Mouse (Mus musculus): ENCODE measurements around the gene Sobp.

Gene Sobp

DNA sequence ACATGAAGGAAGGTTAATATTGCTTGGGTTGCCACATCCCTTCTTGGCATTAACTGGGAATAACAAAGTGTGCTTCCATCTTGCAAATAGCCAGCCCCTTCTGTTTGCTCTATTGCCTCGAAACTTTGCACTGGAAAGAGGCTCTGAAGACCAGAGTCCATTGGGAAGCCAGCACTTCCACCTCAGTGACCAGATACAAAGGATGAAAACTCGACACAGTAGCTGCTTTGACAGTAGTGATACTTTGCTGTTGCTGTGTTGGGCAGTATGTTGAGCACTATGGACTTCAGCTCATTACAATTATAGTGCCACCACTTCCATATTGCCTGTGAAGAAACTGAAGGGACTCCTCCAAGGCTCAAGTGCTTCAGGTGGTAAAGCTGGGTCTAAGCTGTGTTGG is 86.9 kb downstream of the Sobp start:
- no peak for DNase-seq (ENCODE audit: low read depth, low spot score)

DNA sequence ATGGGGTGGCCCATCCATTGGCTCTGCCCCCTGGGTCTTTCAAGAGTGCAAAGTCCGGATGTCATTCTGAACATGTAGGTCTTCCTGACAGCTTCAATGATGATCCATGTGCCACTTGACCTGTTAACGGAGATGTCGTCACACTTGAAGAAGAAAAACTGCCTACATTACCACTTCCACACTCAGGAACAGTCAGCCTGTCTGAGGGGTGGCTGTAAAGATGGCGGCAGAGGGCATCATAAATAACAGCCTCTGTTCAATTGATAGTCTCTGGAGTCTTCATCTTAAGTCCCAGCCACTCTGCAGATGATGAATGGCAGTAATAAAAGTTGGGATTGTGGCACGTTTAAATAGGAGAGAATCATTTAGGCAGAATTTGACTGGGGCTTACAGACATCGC is 87.4 kb downstream of the Sobp start:
- DNase-seq (ENCODE audit: low read depth, low spot score): no peak

- DNase-seq (ENCODE audit: low read depth, low spot score): no peak
These were observed 90.3 kb downstream of the Sobp start for GRCm38 (mm10) chr10:43084087-43084366.

GRCm38 (mm10) chr10:43083288-43084086 is 90.8 kb downstream of the Sobp start:
- DNase-seq (ENCODE audit: low read depth, low spot score): no peak

DNA sequence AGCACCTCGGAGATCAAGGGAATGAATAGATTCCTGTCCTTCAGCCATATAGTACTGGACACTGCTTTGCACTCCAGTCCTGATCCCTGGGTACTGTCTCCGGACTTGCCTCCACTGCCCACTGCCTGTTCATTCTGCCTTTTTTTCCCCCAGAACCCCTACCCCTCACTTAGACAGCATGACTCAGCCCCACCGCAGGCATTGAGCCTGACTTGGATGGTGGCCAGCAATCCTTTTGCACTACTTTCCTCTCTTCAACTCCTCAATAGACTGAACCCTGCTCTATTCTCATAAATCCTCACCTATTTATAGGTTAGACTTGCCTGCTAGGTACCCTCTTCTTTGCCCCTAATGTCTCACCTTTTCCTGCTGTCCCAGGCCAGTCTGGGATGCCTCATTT is 93.0 kb downstream of the Sobp start:
- DNase-seq (ENCODE audit: low read depth, low spot score): no peak

DNA sequence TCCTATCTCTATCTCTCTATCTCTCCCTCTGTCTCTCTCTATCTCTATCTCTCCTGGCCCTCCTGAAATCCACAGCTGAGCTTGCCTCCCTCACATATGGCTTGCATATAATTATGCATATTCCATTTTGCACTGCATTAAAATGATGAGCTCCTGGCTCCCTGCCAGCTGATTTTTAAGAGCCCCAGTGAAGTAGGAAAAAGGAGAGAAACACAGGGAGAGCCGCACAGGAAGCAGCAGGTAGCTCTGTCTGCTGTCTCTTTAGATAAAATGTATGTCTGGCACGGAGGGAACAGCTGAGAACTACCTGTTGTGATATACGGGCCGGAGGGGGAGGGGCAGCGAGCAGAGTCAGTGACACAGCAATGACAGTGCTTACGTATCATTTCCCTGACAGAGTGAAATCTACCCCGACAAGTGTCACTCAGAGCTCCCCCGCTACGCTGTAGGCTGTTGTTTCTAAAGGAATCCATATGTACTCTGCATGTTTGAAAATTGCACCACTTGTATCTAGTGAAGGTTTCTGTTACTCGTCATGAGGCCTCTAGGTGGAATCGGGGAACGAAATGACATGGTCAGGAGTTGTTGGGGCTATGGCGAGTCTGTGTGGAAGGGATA is 98.7 kb downstream of the Sobp start:
- no peak for DNase-seq (ENCODE audit: low read depth, low spot score)

- no peak for DNase-seq (ENCODE audit: low read depth, low spot score)
These were observed 101.0 kb downstream of the Sobp start for GRCm38 (mm10) chr10:43073281-43073680.

DNA sequence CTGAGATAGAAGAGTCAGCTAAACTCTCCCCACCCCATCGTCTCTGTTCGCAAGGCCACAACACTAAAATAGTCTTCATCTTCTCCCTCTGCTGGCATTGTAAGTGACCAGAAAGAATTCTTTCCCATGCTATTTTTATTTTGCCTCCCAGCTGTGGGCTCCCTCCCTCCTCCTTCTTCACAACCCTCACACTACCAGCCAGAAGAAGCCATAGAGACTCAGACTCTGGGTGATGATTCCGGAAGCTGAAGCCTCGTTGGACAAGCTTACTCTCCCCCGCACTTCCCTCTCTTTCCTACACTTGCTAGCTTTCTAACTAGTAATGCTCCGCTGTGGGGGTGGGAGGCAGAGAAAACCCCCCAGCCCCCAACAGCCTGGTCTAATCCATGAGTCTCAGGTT is 103.4 kb downstream of the Sobp start:
- DNase-seq (ENCODE audit: low read depth, low spot score): peak; percentile 6

GRCm38 (mm10) chr10:43065331-43065730 is 109.0 kb downstream of the Sobp start:
- DNase-seq (ENCODE audit: low read depth, low spot score): no peak

DNA sequence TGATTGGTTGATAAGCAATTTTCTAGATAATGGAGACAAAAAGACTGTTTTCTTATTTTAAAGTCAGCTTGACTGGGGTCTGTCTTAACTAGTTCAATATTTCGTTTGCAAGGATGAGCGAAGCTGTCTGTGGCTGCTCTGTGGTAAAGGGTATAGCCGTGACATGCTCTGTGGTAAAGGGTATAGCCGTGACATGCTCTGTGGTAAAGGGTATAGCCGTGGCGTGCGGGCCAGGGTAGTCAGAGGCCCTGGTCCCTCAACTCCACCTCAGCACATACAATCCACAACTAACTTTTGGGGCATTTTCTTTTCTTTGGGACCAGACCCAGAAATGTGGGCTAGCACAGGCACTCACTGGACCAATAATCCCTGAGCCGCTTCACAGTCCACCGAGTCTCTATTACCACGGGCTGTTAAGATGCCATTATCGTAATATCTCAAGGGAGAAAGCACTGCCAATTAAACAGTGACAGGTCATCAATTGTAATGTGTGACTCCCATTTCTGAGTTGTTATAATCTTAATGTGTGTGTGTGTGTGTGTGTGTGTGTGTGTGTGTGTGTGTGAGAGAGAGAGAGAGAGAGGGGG is 112.7 kb downstream of the Sobp start:
- no peak for DNase-seq (ENCODE audit: low read depth, low spot score)

DNA sequence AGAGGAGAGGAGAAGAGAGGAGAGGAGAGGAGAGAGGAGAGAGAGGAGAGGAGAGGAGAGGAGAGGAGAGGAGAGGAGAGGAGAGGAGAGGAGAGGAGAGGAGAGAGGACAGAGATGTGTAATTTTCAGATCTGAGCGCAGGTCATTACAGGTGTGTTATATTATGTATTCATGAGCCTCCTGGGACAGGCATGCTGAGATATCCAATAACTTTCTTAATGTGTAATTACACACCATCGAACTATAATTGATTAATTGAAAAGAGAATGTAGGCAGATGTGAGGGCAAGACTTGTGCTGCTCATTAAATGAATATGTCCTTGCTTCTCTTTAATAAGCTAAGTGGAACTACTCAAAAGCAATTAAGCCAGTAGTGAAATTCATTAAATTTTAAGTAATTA is 118.9 kb downstream of the Sobp start:
- DNase-seq (ENCODE audit: low read depth, low spot score): no peak

DNA sequence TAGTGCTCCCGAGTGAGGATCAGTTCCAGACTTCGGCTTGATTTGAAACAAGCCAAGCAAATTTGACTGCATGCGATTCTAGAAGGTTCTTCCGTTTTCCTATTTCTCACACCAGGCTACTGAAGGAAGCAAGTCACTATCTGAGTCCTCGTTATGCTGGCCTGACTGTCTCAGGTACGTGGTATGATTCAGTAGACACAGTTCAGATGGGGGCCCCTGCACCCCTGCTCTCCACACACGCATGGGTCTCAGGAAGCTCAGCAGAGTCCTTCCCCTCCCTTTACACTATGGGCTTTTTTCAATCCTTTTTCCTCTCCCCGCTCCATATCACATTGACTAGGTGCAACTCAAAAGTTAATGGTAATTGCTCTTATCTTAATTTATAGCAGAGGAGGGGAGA is 119.6 kb downstream of the Sobp start:
- no peak for DNase-seq (ENCODE audit: low read depth, low spot score)

- DNase-seq (ENCODE audit: low read depth, low spot score): no peak
These were observed 120.3 kb downstream of the Sobp start for GRCm38 (mm10) chr10:43053861-43054560.

- no peak for DNase-seq (ENCODE audit: low read depth, low spot score)
These were observed 121.9 kb downstream of the Sobp start for GRCm38 (mm10) chr10:43052462-43052861.

GRCm38 (mm10) chr10:43047804-43048348 is 126.5 kb downstream of the Sobp start:
- no peak for DNase-seq (ENCODE audit: low read depth, low spot score)

GRCm38 (mm10) chr10:43043351-43044209 is 130.8 kb downstream of the Sobp start:
- DNase-seq (ENCODE audit: low read depth, low spot score): no peak

DNA sequence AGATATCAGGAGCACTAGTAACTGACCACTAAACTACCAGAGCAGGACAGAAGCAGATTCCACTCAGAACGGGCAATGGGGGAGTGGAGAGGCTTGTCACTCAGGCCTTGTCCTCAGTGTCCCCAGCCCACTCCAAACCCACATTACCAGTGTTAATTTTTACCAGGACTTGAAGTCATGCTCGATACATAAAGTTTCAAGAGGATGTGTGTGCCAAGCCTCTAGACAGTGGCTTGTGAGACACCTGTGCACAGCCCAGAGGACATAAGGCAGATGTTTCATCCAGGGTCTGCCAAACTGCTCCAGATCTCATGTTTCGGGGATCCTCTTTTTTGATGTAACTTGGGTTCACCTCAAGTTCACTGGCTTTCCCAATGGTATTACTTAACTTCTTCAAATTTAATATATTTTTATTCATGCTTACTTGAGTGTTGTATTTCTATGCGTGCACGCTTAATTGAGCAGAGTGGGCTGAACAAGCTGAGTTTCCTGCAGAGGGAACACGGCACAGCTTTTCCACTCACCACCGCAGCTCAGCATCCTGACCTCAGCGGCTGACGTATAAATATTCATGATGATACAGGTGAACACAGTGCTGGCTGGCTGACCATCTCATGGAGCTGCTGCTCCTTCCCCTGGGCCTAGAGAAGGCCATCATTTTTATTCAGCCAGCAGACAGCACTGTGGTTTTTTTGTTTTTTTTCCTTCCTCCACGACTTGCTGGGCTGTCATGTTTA is 131.6 kb downstream of the Sobp start:
- DNase-seq (ENCODE audit: low read depth, low spot score): no peak

DNA sequence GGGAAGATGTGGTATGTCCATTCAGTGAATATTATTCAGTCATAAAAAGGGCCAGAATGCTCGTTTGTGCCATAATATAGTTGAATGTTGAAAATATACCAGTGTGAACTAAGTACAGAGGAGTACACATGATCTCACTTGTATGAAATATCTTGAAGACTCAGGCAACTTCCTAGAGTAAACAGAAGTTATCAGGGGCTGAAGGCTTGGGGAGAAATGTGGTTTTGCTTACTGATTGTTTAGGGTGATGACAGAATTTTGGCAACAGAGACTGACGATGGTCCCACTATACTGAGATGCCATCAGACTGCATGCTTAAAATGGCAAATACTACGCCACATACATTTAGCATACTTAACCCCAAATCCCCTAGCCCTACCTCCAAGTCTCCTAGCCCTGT is 132.5 kb downstream of the Sobp start:
- no peak for DNase-seq (ENCODE audit: low read depth, low spot score)

GRCm38 (mm10) chr10:43037455-43037793 is 136.9 kb downstream of the Sobp start:
- DNase-seq (ENCODE audit: low read depth, low spot score): no peak

- DNase-seq (ENCODE audit: low read depth, low spot score): no peak
These were observed 137.5 kb downstream of the Sobp start for GRCm38 (mm10) chr10:43036646-43037454.

Measured in skeletal muscle tissue, adult 2 months (tissue).